Mouse (Mus musculus): ENCODE results near the gene Slc23a2.

Slc23a2 gene

DNA sequence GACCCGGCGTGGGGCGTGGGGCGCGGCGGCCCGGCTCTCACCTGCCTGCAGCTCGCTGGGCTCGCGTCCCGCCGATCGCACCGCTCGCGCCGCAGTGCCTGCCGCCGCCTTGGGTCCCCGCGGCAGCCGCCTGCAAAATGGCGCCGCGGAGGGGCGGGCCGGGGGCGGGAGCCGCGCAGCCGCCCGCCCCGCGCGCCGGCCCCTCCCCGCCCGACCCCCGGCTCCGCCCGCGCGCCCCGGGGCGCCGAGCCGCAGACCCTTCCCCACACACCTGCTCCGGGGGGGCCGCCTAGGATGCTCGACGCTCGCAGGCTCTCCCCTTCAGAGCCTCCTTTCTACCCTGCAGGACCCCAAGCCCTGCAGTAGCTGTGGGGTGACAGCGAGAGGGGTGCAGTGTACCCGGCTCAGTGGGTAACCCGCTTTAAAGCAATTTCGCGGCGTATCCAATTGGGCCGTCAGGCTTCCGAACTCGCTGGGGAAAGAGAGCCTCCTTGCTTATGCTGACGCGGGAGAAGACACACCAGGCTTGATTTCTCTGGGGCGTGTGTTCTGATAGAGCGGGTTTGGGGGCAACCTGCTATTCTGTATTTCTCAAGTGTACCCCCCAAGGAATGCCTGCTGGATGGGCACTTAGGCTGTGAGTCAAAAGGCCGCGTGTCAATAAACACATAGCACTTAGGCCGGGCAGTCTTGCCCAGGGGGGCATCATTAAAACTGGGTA is at the start of gene Slc23a2:
TSS of gene Slc23a2 (minus strand) at position 138 of the 721 bp plus-strand sequence.
- DNase-seq (ENCODE audit: low read depth): no peak

DNA sequence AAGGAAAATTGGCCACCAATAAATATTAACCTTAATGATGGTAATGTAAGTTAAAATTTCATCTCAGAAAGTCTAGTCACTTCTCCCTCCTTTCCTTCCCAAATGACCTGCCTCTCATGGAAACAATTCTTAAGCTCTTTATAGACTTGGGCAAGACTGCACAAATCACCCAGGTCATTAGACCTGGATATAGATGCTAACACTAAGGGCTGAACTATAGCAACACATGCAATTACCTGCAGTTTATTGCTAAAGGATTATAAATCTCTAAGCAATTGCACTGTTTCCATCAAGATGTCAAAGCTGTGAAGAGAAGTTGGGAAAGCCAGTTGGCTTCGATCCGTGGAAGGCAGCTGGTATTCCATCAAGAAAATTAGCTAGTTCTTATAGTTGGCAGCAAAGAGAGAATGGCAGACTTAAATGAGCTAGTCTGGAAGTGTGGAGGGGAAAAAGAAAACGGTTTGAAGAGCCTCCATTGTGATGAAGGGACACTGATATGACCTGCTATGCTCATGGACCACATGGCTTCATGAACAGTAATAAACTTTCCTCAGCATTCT is 45.8 kb upstream of the Slc23a2 start:
- no peak for DNase-seq (ENCODE audit: low read depth)

DNA sequence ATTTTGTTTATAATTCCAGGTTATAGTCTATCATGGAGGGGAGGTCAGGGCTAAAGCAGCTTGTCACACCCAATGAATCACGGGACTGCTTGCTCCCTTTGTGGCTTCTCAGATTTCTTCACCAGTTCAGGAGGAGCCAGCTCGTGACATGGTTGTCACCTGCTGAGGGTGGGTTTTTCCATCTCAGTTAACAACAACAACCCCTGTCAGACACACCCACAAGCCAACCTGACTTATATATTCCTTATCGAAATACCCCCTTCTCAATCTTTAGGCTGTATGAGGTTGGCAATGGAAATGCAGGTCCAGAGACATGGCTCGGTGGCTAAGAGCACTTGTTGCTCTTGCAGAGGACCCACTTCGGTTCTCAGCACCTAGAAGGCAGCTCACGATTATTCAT is 39.0 kb upstream of the Slc23a2 start:
- no peak for DNase-seq (ENCODE audit: low read depth)

DNA sequence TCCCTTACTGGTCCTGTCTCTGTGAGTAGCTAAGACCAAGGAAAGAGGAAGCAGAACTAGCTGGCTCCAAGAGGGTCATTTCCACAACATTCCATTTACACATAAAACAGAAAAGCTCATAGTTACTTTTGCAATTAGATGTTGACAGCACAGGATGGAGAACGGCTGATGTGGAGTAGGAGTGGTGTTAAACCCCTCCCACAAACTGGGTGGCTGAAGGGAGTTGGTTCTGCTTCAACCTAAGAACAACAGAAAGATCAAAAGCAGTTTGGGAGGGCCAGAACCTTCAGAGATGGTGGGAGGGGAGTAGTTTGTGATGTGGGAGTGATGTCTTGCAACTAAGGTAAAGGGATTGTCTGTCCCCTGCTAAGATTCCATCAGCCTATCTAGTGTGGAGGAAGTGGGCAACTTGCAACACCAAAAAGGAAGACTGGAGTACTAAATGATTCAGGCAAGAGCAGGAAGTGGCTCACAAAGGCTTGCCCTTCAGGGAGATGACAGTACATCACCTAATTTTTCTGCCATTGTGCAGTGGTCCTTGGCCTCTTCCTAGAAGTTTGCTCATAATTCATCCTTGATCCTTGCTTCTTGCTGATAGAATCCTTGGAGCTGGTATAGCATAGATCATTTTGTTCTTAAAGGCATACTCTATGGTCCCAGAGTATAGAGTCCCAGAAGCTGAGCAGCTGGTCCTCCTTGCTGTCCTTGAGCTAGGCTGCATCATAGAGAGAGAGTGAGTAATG is 35.7 kb upstream of the Slc23a2 start:
- DNase-seq (ENCODE audit: low read depth): peak; percentile 14

DNA sequence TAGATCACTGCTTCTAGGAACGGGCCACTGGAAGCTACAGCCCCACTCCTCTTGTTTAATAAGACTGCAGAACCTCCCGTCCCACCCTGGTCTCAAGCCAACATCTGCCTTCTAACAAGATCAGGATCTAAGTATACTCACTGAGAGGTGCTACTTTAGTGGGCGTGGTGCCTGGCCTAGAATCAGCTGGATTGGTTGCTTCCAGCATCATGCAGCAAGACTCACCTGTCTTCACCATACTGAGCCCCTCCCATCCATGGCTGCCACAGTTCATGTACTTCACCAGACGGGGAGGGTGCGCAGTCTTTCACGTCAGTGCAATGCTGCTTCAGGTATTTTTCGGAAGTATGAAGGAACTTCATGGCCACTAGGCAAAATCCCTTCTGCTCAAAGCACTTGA is 34.5 kb upstream of the Slc23a2 start:
- DNase-seq (ENCODE audit: low read depth): no peak

GRCm38 (mm10) chr2:132177406-132177805 is 32.5 kb upstream of the Slc23a2 start:
- DNase-seq (ENCODE audit: low read depth): no peak

- no peak for DNase-seq (ENCODE audit: low read depth)
These were observed 31.5 kb upstream of the Slc23a2 start for GRCm38 (mm10) chr2:132176289-132176848.

GRCm38 (mm10) chr2:132174048-132174447 is 29.1 kb upstream of the Slc23a2 start:
- DNase-seq (ENCODE audit: low read depth): no peak

DNA sequence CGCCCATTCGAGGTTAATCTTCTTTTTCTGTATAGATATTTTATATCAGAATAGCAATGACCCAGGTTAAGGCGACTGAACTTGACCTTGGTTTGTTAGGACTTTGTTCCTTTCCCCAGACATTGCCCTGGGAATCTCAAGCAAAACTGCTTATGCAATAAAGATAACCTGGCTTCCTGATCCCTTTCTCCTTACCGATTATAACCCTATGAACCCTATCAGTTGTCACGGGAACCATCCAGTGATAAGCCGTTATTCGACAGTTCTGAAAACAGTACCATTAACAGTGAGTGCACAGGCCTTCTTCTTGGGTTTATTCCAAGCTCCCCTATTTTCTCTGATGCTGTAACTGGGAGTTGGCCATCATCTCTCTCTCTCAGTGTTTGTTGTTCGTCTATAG is 27.0 kb upstream of the Slc23a2 start:
- no peak for DNase-seq (ENCODE audit: low read depth)

DNA sequence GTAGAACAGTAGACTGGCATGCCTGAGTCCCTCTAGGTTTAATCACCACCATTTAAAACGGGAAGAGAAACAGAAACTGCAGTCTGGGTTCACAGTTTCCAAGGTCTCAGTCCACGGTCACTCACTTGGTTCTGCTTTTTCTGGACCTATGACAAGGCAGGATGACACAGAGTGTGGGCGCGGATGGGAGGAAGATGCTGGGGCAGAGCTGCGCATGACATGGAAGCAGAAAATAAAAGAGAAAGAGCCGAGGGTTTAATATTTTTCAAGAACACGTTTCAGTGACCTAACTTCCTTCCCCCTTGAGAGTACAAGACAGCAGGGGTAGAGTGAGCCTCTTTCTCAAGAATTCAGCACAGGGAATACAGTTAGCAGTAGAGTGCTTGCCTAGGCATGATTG is 24.2 kb upstream of the Slc23a2 start:
- DNase-seq (ENCODE audit: low read depth): no peak

GRCm38 (mm10) chr2:132163626-132164025 is 18.7 kb upstream of the Slc23a2 start:
- DNase-seq (ENCODE audit: low read depth): no peak

DNA sequence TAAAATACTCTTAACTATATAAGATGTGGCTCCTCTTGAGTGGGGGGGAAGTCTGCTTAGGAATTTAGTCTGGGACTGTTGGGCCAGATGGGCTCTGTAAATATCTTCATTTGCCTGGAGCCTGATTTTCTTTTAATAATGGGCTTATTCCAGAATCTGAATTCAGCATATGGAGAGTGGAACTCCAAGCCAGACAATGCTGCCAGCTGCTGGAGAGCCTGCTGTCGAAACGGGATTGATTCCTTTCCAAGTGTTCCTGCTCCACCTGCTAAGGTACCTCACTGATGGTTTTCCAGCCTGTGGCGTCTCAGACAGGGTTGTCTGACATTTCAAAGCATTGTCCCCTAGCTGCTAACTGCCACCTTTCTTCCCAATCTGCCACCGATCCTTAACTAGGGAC is 12.6 kb upstream of the Slc23a2 start:
- DNase-seq (ENCODE audit: low read depth): no peak

DNA sequence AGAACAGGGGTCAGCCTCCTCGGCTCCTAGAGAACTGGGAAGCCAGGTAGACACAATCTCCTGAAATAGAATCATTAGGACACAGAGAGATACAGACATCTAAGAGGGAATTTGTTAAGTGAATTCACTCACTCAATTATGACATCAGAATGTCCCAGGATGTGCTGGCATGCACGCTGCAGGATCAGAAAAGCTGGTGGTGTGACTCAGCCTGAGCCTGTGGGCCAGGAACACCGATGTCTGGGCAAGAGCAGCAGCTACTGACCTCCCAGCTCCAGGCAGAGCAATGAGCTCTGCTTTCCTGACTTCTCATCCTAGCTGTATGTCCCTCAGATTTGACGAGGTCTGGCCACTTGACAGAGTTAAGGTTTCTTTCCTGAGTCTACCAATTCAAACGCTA is 7.8 kb upstream of the Slc23a2 start:
- no peak for DNase-seq (ENCODE audit: low read depth)

DNA sequence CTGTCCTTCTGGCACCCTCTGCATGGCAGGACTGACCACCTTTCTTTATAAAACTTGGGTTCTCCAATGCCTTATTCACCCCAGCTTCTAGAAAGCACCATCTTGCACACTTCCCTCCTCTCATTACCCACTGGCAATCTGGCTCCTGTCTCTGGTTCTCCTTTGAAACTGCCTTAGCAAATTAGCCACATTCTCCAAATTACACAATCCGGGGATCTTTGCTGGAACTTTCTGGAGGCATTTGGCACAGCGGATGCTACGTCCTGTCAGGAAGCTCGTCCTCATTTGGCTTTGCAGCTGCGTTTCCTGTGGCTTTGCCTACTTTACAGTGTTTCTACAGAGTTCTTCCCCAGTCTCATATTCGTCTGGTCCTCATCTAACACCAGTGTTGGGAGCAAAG is 6.7 kb upstream of the Slc23a2 start:
- no peak for DNase-seq (ENCODE audit: low read depth)

DNA sequence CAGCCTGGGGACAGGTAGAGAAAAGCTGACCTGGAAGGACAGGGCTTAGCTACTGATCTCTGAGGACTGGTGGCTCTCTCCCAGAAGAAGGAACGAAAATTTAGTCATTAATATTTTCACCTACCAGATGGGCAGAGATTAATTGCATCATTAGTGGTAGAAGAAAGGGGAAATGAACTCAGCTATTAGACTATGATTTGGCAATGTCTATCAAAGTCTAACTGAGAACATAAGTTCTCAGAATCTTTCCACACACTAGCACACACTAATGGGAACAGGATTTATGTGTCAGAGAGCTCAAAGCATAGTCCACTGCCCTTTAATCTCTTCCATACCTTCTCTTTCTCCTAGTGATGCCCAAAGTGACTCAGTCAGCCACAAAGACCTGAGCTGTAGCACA is 6.0 kb upstream of the Slc23a2 start:
- no peak for DNase-seq (ENCODE audit: low read depth)

- no peak for DNase-seq (ENCODE audit: low read depth)
These were observed 1.6 kb upstream of the Slc23a2 start for GRCm38 (mm10) chr2:132146502-132146901.

DNA sequence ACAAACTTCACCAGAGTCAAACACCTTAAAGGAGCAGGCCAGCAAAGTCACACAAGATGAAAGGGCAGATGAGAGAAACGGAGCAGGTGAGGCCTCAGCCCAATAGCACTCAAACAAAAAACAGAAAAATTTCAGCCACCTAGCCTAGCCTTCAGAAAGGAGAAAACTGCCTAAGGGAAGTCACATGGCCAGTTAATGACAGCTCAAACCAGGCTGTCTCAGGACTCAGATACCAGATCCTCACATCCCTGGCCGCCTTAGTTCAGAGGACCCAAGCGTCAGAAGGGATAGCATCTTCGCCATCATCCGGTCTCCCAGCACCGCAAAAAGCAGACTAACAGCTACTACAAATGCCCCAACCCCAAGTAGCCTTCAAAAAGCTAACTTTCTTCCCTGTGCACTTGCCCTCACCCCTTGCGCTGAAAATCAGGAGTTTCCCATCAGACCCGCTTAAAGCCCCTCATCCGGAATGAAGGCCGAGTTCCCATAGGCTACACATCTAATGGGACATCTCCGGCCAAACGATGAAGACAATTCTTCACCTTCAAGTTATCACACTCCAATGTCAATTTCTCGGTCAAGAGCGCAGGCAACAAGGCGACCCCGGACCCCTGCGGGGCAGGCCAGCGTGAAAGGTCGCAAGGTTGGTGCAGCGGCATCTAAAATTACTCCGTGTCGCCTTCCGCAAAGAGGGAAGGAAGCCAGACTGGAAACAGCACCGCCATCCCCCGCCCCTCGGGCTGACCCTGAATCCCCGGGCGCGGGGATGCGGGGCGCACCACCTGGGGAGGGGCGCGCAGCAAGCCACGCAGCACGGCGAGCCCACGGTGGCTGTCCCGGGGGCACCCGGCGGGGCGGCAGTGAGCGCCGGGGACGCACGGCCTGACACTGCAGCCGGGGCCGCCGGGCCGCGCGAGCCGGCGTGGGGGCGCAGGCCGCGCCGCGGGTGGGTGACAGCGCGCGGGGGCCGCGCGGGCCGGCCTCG is 673 bp downstream of the Slc23a2 start:
- DNase-seq (ENCODE audit: low read depth): no peak

DNA sequence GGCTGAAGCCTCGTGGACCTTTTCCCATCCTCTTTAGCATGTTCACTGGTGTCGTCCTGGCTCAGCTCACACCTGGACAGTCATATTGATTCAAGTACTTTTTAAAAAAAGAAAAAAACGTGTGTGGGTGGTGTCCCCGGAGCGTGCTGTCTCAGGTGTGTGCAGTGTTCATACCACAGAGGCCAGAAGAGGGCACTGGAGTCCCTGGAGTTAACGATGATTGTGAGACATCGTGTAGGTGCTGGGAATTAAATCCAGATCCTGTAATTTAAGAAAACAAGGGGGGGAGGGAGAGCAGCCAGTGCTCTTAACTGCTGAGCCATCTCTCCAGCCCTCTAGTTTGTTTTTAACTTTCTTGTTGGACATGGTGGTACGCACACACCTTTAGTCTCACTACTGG is 2.3 kb downstream of the Slc23a2 start:
- no peak for DNase-seq (ENCODE audit: low read depth)

DNA sequence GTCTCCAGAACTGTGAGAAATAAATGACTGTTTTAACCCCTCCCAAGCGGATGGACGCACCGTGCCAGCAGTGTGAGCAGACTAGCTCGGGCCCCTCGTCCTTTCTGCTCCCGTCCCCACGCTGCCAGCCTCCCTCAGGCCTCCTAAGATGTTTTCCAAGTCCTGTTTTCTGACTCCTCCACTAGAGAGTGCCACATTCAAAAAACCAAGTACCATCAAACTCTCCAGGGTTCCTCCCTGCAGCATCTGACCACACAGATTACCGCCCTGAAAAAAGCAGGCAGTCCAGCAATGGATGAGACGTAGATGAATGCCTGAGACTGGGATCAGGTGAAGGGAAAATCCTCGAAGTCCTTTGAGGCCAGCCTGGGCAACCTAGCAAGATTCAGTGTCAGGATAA is 4.4 kb downstream of the Slc23a2 start:
- no peak for DNase-seq (ENCODE audit: low read depth)

GRCm38 (mm10) chr2:132139099-132139498 is 5.8 kb downstream of the Slc23a2 start:
- DNase-seq (ENCODE audit: low read depth): no peak

DNA sequence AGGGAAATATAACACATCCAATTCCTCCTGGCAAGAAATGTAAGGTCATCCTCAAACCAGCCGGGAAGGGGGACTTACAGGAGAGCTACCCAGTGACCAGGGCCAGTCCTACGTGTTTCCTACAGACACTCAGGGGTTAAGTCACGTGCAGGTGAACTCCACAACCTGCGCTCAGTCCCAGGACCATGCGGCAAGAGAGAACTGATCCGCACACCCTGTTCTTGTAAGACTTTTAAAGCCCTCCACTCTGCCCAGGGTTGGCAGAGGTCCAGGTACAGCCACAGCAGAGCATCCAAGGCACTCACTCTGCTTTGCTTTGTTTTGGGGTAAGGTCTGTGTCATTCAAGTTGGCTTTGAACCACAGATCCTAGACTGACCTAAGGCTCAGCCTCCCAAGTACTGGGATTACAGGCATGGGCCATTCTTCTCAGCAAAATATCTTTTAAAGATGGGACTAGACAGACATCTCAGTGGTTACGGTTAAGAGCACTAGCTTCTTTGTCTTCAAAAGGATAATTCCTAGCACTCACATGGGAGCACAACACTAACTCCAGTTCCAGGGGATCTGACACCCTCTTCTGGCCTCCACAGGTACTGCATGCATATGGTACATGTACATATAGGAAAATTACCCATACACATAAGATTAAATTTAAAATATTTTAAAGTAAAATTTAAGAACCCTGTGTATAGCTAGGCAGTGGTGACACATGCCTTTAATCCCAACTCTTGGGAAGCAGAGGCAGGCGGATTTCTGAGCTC is 8.9 kb downstream of the Slc23a2 start:
- DNase-seq (ENCODE audit: low read depth): no peak

Measured in c-Kit-positive CD71-negative TER-119-negative erythroid progenitor cells, embryonic 14.5 days (primary cell).